Mouse (Mus musculus) CH12.LX (cell line): ENCODE measurements at regions not wholly inside any gene's neighbourhood (a gene's known extent, or its start where the extent isn't known, plus 50 kb on each side); places are given as distances from the start of the nearest gene placed in this dataset.

Experiments used
- DNase-seq: peaks from one replicate; pipeline ENCODE4 v3.0.0-alpha.2; 2013; ENCODE audit errors: extremely low read depth
- H3K27ac ChIP-seq: 2 replicates; pipeline ENCODE4 v1.5.1; 2012; ENCODE audit warnings: low read depth, mild to moderate bottlenecking, control low read depth, moderate library complexity; ENCODE audit not compliant: insufficient read depth
- H3K27me3 ChIP-seq: replicated peaks from 2 replicates; pipeline ENCODE3; 2012; ENCODE audit warnings: inconsistent platforms
- H3K36me3 ChIP-seq, 2 experiments: replicated peaks in 1 of 2; 2 replicates each; pipeline versions ENCODE3 to v1.6.1; 2012; ENCODE audit warnings: inconsistent platforms in 1 of 2, low read length in 1 of 2, mild to moderate bottlenecking in 1 of 2, mixed read lengths in 1 of 2, moderate library complexity in 1 of 2; ENCODE audit not compliant: control insufficient read depth in 1 of 2, insufficient read depth in 1 of 2
- H3K4me1 ChIP-seq, 2 experiments: 2 replicates each; pipeline ENCODE4 v1.6.1; 2012; ENCODE audit warnings: inconsistent platforms in 1 of 2, moderate library complexity in 1 of 2; ENCODE audit not compliant: insufficient read depth in 2 of 2, control insufficient read depth in 1 of 2
- H3K4me2 ChIP-seq: 2 replicates; pipeline ENCODE4 v1.6.1; 2012; ENCODE audit warnings: low read depth, mild to moderate bottlenecking, control low read depth; ENCODE audit not compliant: poor library complexity, insufficient read depth, severe bottlenecking
- H3K4me3 ChIP-seq, 3 experiments: fragments of 150-350 bp in 1 of 3; sonication (generic) in 1 of 3; replicated peaks in 1 of 3; 2 replicates each; pipeline versions ENCODE3 to v1.5.1; 2011 to 2012; ENCODE audit warnings: low read depth in 2 of 3, low read length in 2 of 3, mild to moderate bottlenecking in 2 of 3, moderate library complexity in 2 of 3, control low read depth in 1 of 3, improper control_type of control experiment in 1 of 3, inconsistent platforms in 1 of 3, mixed read lengths in 1 of 3; ENCODE audit not compliant: poor library complexity in 1 of 3
- H3K79me2 ChIP-seq: replicated peaks from 2 replicates; pipeline ENCODE4 v1.6.1; 2012; ENCODE audit warnings: mild to moderate bottlenecking, moderate library complexity; ENCODE audit not compliant: control insufficient read depth, poor library complexity, insufficient read depth, severe bottlenecking; ENCODE audit errors: extremely low read depth
- H3K9ac ChIP-seq: 2 replicates; pipeline ENCODE4 v1.6.1; 2012; ENCODE audit warnings: low read depth, mild to moderate bottlenecking, control low read depth, moderate library complexity; ENCODE audit not compliant: insufficient read depth
- H3K9me3 ChIP-seq: replicated peaks from 2 replicates; pipeline ENCODE3; 2012; ENCODE audit warnings: low read length, inconsistent platforms, mixed read lengths
- HCFC1 ChIP-seq: IDR thresholded peaks from 2 replicates; pipeline ENCODE4 v1.6.1; 2012; ENCODE audit warnings: low read depth, mild to moderate bottlenecking, inconsistent platforms, low read length, improper control_type of control experiment
- JUN ChIP-seq: IDR thresholded peaks from 2 replicates; pipeline ENCODE4 v1.6.1; 2011; ENCODE audit warnings: low read depth, mild to moderate bottlenecking, low read length, improper control_type of control experiment, moderate library complexity; ENCODE audit not compliant: insufficient read depth
- MAX ChIP-seq: IDR thresholded peaks from 2 replicates; pipeline ENCODE4 v1.6.1; 2011; ENCODE audit warnings: low read length, improper control_type of control experiment
- MAZ ChIP-seq: IDR thresholded peaks from 2 replicates; pipeline ENCODE4 v1.6.1; 2012; ENCODE audit warnings: low read depth, mild to moderate bottlenecking, inconsistent platforms, low read length, improper control_type of control experiment, moderate library complexity
- MEF2A ChIP-seq: IDR thresholded peaks from 2 replicates; pipeline ENCODE4 v1.6.1; 2014; ENCODE audit warnings: low read depth, mild to moderate bottlenecking, inconsistent platforms, low read length, improper control_type of control experiment, borderline replicate concordance
- NELFE ChIP-seq: IDR thresholded peaks from 2 replicates; pipeline ENCODE4 v1.6.1; 2011; ENCODE audit warnings: low read depth, low read length, improper control_type of control experiment
- NRF1 ChIP-seq: IDR thresholded peaks from 2 replicates; pipeline ENCODE4 v1.6.1; 2014; ENCODE audit warnings: low read depth, mild to moderate bottlenecking, inconsistent platforms, low read length, improper control_type of control experiment, moderate library complexity
- PAX5 ChIP-seq: IDR thresholded peaks from 2 replicates; pipeline ENCODE4 v1.6.1; 2012; ENCODE audit warnings: low read length, inconsistent platforms, mixed read lengths
- POLR2AphosphoS2 ChIP-seq: IDR thresholded peaks from 2 replicates; pipeline ENCODE4 v1.6.1; 2011; ENCODE audit warnings: low read depth, low read length, improper control_type of control experiment
- RAD21 ChIP-seq: IDR thresholded peaks from 2 replicates; pipeline ENCODE4 v1.6.1; 2011; ENCODE audit warnings: low read depth, mild to moderate bottlenecking, low read length, improper control_type of control experiment, moderate library complexity
- SIN3A ChIP-seq: IDR thresholded peaks from 2 replicates; pipeline ENCODE4 v1.6.1; 2012; ENCODE audit warnings: low read length, improper control_type of control experiment, inconsistent platforms
- SMC3 ChIP-seq: IDR thresholded peaks from 2 replicates; pipeline ENCODE4 v1.6.1; 2011; ENCODE audit warnings: low read depth, low read length, improper control_type of control experiment
- UBTF ChIP-seq: IDR thresholded peaks from 2 replicates; pipeline ENCODE4 v1.6.1; 2012; ENCODE audit warnings: low read depth, mild to moderate bottlenecking, inconsistent platforms, low read length, improper control_type of control experiment, moderate library complexity
- USF1 ChIP-seq: IDR thresholded peaks from 2 replicates; pipeline ENCODE4 v1.6.1; 2014; ENCODE audit warnings: low read depth, mild to moderate bottlenecking, inconsistent platforms, low read length, improper control_type of control experiment
- ZC3H11A ChIP-seq: IDR thresholded peaks from 2 replicates; pipeline ENCODE4 v1.6.1; 2012; ENCODE audit warnings: low read depth, mild to moderate bottlenecking, inconsistent platforms, low read length, improper control_type of control experiment
- ZKSCAN1 ChIP-seq: IDR thresholded peaks from 2 replicates; pipeline ENCODE4 v1.6.1; 2012; ENCODE audit warnings: low read depth, inconsistent platforms, low read length, improper control_type of control experiment, borderline replicate concordance
- ZNF384 ChIP-seq: IDR thresholded peaks from 2 replicates; pipeline ENCODE4 v1.6.1; 2012; ENCODE audit warnings: low read depth, low read length, improper control_type of control experiment, inconsistent platforms
- dilution Hi-C: fragments of 300-500 bp; cut with MboI; formaldehyde crosslinking; loops from 2 replicates; pipeline ENCODE4 v1.14.3; 2020; ENCODE audit warnings: low sequenced_read_pairs; ENCODE audit not compliant: extremely low pct_unique_long_range_greater_than_20kb, extremely low pct_ligation_motif_present
- in situ Hi-C: fragments of 300-500 bp; cut with MboI; formaldehyde crosslinking; loops from 3 replicates; pipeline ENCODE4 v1.14.3; 2019; ENCODE audit warnings: low sequenced_read_pairs, low pct_ligation_motif_present, low pct_unique_long_range_greater_than_20kb, mixed read lengths

- no peaks in the 10 kb centered on the region for H3K9me3 ChIP-seq
- no peak for TF ChIP-seq JUN
- TF ChIP-seq SIN3A = no peak
- TF ChIP-seq NRF1 = no peak
- TF ChIP-seq HCFC1 = no peak
- no peak for TF ChIP-seq POLR2AphosphoS2
- no peak for TF ChIP-seq NELFE
- no peak for TF ChIP-seq MAX
- no peak for TF ChIP-seq MAZ
- no peak for TF ChIP-seq USF1
- no peaks in the 10 kb centered on the region for H3K27me3 ChIP-seq
- no peaks in the 10 kb centered on the region for H3K36me3 ChIP-seq
- no peak overlapping the region for H3K27ac ChIP-seq
- H3K4me2 ChIP-seq = no peak overlapping the region
- no peak overlapping the region for H3K9ac ChIP-seq
- peaks cover 0 to 6% of the 10 kb centered on the region in 2 experiments; a peak in 2 of 4 replicates for H3K4me1 ChIP-seq
- in situ Hi-C loops = no loop called here
- H3K4me3 ChIP-seq = no peak overlapping the region
- no peaks in the 10 kb centered on the region for H3K79me2 ChIP-seq
- DNase-seq = no peak
- dilution Hi-C loops = no loop called here
These were observed 129.9 kb upstream of the Rnd3 start for GRCm38 (mm10) chr2:51278824-51279223.

- no peak overlapping the region for H3K4me2 ChIP-seq
These were observed 129.4 kb upstream of the Rnd3 start for GRCm38 (mm10) chr2:51278356-51278755.

GRCm38 (mm10) chr2:51276591-51276990, 127.7 kb upstream of the Rnd3 start:
- Histone ChIP-seq H3K27ac (no peak overlapping the region), H3K79me2 (no peaks in the 10 kb centered on the region), H3K4me1 (peaks cover 0 to 8% of the 10 kb centered on the region in 2 experiments; a peak in 2 of 4 replicates), H3K4me2 (no peak overlapping the region), H3K27me3 (no peaks in the 10 kb centered on the region), H3K36me3 (no peaks in the 10 kb centered on the region), H3K9me3 (no peaks in the 10 kb centered on the region), H3K4me3 (no peak overlapping the region), H3K9ac (no peak overlapping the region)
- dilution Hi-C loops = no loop called here
- in situ Hi-C loops = no loop called here
- TF ChIP-seq ZKSCAN1 = no peak
- TF ChIP-seq SMC3 = no peak
- TF ChIP-seq UBTF = no peak
- no peak for TF ChIP-seq RAD21
- no peak for TF ChIP-seq MEF2A
- TF ChIP-seq MAZ = no peak
- no peak for DNase-seq

More at GRCm38 (mm10) chr2:51278356-51278755, 129.4 kb upstream of the Rnd3 start:
- no peak overlapping the region for H3K27ac ChIP-seq
- H3K36me3 ChIP-seq = no peaks in the 10 kb centered on the region
- peaks cover 0 to 8% of the 10 kb centered on the region in 2 experiments; a peak in 2 of 4 replicates for H3K4me1 ChIP-seq
- in situ Hi-C loops = no loop called here
- dilution Hi-C loops = no loop called here
- no peak overlapping the region for H3K9ac ChIP-seq
- no peaks in the 10 kb centered on the region for H3K27me3 ChIP-seq
- H3K79me2 ChIP-seq = no peaks in the 10 kb centered on the region
- DNase-seq = no peak
- no peak overlapping the region for H3K4me3 ChIP-seq
- no peak for TF ChIP-seq ZKSCAN1
- TF ChIP-seq ZC3H11A = no peak
- no peak for TF ChIP-seq PAX5
- TF ChIP-seq ZNF384 = no peak
- no peaks in the 10 kb centered on the region for H3K9me3 ChIP-seq
